Mouse (Mus musculus) hindbrain, embryonic 14.5 days (tissue): ENCODE results near the gene Larp4. TPM values are rescaled to one million over a fixed set of nuclear protein-coding genes. Genes with fewer than 3 reads are reported as not detected.
A peak's percentile ranks its signal among the peaks of the same experiment; 100 is the strongest.

ENCODE experiments used
- ATAC-seq: fragments of 200-750 bp; cut with Nextera tagmentation; 2 replicates; pipeline ENCODE4 v1.8.0; 2017; ENCODE audit warnings: moderate number of reproducible peaks, mild to moderate bottlenecking, moderate TSS enrichment, moderate library complexity; ENCODE audit not compliant: low FRiP score
- DNase-seq: peaks from one replicate; pipeline ENCODE4 v3.0.0-alpha.2; 2015; ENCODE audit warnings: low spot score
- H3K27ac ChIP-seq: fragments of 300-500 bp; sonication (generic); 2 replicates; pipeline ENCODE4 v1.5.1; 2014; ENCODE audit warnings: mild to moderate bottlenecking, moderate library complexity
- H3K27me3 ChIP-seq: fragments of 300-500 bp; sonication (generic); 2 replicates; pipeline ENCODE4 v1.6.1; 2014; ENCODE audit warnings: mild to moderate bottlenecking, low read length, mixed read lengths; ENCODE audit not compliant: control insufficient read depth, insufficient read depth
- H3K36me3 ChIP-seq: fragments of 300-500 bp; sonication (generic); replicated peaks from 2 replicates; pipeline ENCODE4 v1.6.1; 2014; ENCODE audit not compliant: control insufficient read depth, insufficient read depth
- H3K4me1 ChIP-seq: fragments of 300-500 bp; sonication (generic); replicated peaks from 2 replicates; pipeline ENCODE4 v1.6.1; 2014; ENCODE audit warnings: antibody characterized with exemption, low read length, mixed read lengths; ENCODE audit not compliant: control insufficient read depth, insufficient read depth
- H3K4me2 ChIP-seq: fragments of 300-500 bp; sonication (generic); replicated peaks from 2 replicates; pipeline ENCODE4 v1.6.1; 2014; ENCODE audit warnings: mild to moderate bottlenecking, moderate library complexity
- H3K4me3 ChIP-seq: fragments of 300-500 bp; sonication (generic); replicated peaks from 2 replicates; pipeline ENCODE4 v1.5.1; 2014; ENCODE audit warnings: mild to moderate bottlenecking, low read length
- H3K9ac ChIP-seq: fragments of 300-500 bp; sonication (generic); 2 replicates; pipeline ENCODE4 v1.6.1; 2014
- H3K9me3 ChIP-seq: fragments of 300-500 bp; sonication (generic); 2 replicates; pipeline ENCODE4 v1.6.1; 2016; ENCODE audit warnings: low read length; ENCODE audit not compliant: control insufficient read depth
- WGBS: fragments of 180-500 bp; shearing (Covaris S2); extraction: QIAGEN DNeasy Blood & Tissue Kit; methylation state at CpG from one replicate; pipeline ENCODE4 v1.1.7; 2014; 5-methylcytosine and 5-hydroxymethylcytosine counted together
- polyA plus RNA-seq: library from polyadenylated mRNA; unstranded; fragments of >200 nt; fragmentation: Nextera tagmentation; extraction: Ambion mirVana; gene quantifications from 2 replicates; pipeline ENCODE4 v1.2.1, GENCODE M21; 2014

The Larp4 gene
- polyA plus RNA-seq, 1 experiment from 2014 or later = 25.9 TPM

DNA sequence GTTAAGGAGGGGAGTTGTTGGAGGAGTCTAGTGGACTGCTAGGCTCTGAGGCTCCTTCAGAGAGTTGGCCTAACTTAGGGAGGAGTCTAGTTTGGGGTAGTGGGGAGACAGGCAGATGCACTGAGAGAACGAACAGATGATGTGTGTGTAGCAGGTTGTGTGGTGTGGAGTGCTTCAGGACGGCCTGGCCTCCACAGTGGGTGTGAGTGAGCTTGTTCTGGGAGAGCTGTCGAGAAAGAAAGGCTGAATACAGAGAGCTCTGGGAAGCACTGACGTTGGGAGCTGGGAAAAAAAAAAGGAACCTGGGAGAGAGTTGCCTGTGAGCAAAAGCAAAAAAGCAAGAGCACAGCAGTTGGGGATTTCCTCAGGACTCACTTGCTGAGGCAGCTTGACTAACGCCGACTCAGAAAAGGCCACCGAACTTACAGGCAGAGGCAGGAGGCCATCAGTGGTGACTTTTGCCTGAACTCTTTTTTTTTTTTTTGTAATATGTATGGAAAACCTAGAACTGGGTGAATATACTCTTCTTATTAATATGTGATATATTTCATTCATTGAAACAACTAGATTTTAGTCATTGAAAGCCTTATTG lies 79.7 kb downstream of the Larp4 start:
- Histone ChIP-seq H3K27ac (no peak overlapping the region), H3K4me3 (no peak overlapping the region), H3K4me2 (no peak overlapping the region), H3K4me1 (peaks cover 24% of the 10 kb centered on the region), H3K27me3 (no peaks in the 10 kb centered on the region), H3K36me3 (peaks cover 7% of the 10 kb centered on the region), H3K9ac (no peak overlapping the region), H3K9me3 (no peaks in the 10 kb centered on the region)
- 82% methylated on average over 7 of the region's 7 CpGs for WGBS
- DNase-seq (no peak), ATAC-seq (no peak)

DNA sequence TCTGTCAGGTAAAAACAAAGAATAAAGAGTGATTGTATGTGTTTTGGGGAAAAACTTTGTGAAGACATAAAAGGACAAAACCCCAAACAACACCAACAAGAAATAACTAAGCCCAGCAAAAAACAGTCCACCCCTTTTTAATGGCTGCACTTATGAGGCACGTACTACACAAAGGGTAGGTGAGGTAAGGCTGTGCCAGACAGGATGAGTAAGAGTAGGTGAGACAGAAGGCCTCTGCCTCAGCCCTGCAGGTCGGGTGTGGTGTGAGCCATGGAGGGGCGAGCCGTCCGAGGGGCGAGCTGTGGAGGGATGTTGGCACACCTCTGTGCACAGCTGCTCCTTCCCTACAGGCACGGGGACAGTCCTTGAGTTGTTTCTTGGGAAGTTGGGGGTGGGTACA lies 81.1 kb downstream of the Larp4 start:
- no peak for DNase-seq
- Histone ChIP-seq H3K27ac (no peak overlapping the region), H3K4me1 (peaks cover 12% of the 10 kb centered on the region), H3K27me3 (no peaks in the 10 kb centered on the region), H3K9me3 (no peaks in the 10 kb centered on the region), H3K4me2 (no peak overlapping the region), H3K36me3 (peaks cover 7% of the 10 kb centered on the region; the same call in 1 of the 2 replicates), H3K4me3 (no peak overlapping the region), H3K9ac (no peak overlapping the region)
- no peak for ATAC-seq
- 80% methylated on average over 7 of the region's 7 CpGs for WGBS

DNA sequence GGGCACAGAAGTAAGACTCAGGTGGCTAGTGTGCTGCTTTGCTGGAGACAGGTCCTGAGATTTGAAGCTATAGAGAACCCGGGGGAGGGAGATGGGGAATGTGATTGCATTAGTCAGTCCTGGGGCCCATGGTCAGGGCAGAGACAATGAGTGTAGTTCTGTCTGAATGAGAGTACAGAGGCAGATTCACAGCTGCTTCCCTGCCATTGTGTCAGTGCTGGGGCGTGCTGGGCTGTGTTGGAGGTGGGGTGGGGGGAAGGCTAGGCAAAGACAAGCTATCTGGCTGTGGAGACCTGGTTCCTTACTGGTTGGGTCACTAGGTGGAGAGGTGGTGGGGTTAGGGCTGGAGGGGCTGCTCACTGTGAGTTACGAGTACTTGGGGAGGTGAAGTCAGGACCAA lies 82.9 kb downstream of the Larp4 start:
- H3K9ac ChIP-seq = peak overlapping the region; percentile 34; the same call in 1 of the 2 replicates
- peaks cover 10% of the 10 kb centered on the region for H3K4me1 ChIP-seq
- H3K4me2 ChIP-seq = no peak overlapping the region
- H3K36me3 ChIP-seq = peaks cover 7% of the 10 kb centered on the region; the same call in 1 of the 2 replicates
- H3K4me3 ChIP-seq = no peak overlapping the region
- WGBS = 25% methylated on average over 3 of the region's 3 CpGs
- H3K27me3 ChIP-seq = no peaks in the 10 kb centered on the region
- no peak for DNase-seq
- ATAC-seq = no peak
- peak overlapping the region; percentile 53 for H3K27ac ChIP-seq
- no peaks in the 10 kb centered on the region for H3K9me3 ChIP-seq

DNA sequence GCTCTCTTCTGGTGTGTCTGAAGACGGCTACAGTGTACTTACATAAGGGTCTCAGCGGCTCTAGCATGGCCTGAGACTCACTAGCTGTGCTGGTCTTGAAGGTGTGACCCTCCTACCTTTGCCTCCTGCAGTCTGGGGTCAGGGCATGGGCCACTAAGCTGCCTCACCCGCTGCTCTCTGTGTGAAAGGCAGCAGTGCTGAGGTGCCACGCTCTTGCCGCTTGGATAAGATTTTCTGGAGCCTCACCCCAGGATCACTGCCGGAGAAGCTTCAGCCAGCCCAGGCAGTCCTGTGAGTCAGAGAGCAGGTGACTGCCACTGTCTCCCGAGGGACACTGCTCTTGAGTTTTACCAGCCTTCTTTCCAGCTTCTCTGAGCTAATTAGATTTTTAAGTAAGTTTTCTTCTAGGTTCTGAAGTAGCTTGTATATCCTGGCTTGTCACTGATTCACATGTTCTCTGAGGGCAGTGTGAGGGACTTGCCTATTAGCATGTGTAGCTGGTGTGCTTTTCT lies 86.6 kb downstream of the Larp4 start:
- H3K36me3 ChIP-seq = no peaks in the 10 kb centered on the region
- 90% methylated on average over 7 of the region's 7 CpGs for WGBS
- no peaks in the 10 kb centered on the region for H3K27me3 ChIP-seq
- no peaks in the 10 kb centered on the region for H3K9me3 ChIP-seq
- DNase-seq (no peak), ATAC-seq (no peak)
- H3K4me3 ChIP-seq = no peak overlapping the region
- H3K4me1 ChIP-seq = peaks cover 10% of the 10 kb centered on the region
- H3K27ac ChIP-seq = no peak overlapping the region
- H3K9ac ChIP-seq = no peak overlapping the region
- no peak overlapping the region for H3K4me2 ChIP-seq

DNA sequence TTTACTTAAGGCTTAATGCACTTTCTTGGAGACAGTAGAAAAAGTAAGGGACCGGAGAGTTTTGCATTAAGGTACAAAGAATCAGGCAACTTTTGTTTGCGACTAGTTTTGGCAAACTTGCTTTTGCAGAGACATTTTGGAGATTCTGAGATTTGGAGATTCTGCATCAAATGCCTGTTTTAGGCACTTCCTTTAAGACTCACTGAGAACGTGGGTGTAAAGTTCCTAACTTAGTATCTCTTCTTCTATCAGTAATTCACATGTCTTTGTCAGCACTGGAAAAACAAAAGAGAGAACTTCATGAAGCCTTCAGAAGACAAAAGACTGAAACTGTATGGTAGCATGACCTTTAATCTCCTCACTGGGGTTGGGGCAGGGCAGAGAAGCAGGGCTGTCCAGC lies 87.8 kb downstream of the Larp4 start:
- ATAC-seq = no peak
- 81% methylated on average over 3 of the region's 3 CpGs for WGBS

DNA sequence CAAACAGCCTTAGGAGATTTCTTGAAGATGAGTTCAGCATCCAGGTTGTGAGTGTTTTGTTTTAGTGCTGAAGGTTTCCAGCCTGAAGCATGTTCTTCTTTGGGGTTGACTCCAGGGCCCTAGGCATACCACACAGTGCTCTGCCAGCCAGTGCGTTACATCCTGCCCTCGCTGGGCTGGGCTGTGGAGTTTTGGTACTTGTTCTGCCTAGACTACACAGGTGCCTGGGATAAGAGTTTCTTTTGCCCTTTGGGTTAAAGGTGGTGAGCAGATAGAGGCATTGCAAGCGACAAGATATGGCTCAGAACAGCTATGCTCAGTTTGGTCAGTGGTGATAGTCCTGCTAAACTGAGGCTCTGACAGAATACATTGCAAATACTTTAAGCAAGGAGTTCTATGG lies 88.3 kb downstream of the Larp4 start:
- Histone ChIP-seq H3K4me1 (peaks cover 3% of the 10 kb centered on the region; the same call in 1 of the 2 replicates), H3K27ac (no peak overlapping the region), H3K4me3 (no peak overlapping the region), H3K9me3 (no peaks in the 10 kb centered on the region), H3K27me3 (no peaks in the 10 kb centered on the region), H3K9ac (no peak overlapping the region), H3K36me3 (no peaks in the 10 kb centered on the region), H3K4me2 (no peak overlapping the region)
- WGBS = 84% methylated on average over 3 of the region's 3 CpGs
- DNase-seq (no peak), ATAC-seq (no peak)

More for the DNA sequence above, 87.8 kb downstream of the Larp4 start:
- no peak overlapping the region for H3K4me2 ChIP-seq
- no peaks in the 10 kb centered on the region for H3K27me3 ChIP-seq
- DNase-seq = no peak
- no peak overlapping the region for H3K4me3 ChIP-seq
- H3K36me3 ChIP-seq = no peaks in the 10 kb centered on the region
- no peak overlapping the region for H3K27ac ChIP-seq
- no peak overlapping the region for H3K9ac ChIP-seq
- H3K9me3 ChIP-seq = no peaks in the 10 kb centered on the region
- peaks cover 7% of the 10 kb centered on the region for H3K4me1 ChIP-seq

DNA sequence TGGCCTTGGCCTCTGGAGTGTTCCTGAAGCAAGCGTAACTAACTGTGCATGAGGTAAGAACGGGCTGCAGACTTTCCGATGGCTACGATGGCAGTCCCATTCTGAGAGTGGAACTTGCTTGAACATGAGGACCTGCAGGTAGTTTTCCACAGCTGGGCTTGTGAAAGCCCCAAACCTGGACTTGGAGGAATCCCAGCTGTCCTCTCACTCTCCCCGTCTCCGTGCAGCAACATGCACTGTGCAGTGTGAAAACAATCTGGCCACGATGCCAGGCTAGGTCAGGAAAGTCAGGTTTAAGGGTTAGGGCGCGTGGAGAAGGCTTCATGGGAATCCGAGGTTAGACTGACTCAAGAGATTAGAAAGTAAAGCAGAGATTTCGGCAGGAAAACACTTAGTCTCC lies 89.0 kb downstream of the Larp4 start:
- Histone ChIP-seq H3K27me3 (no peaks in the 10 kb centered on the region), H3K36me3 (no peaks in the 10 kb centered on the region), H3K9me3 (no peaks in the 10 kb centered on the region), H3K27ac (no peak overlapping the region), H3K4me3 (no peak overlapping the region), H3K4me2 (no peak overlapping the region), H3K4me1 (no peaks in the 10 kb centered on the region; the same call in 1 of the 2 replicates), H3K9ac (no peak overlapping the region)
- no peak for DNase-seq
- WGBS = 85% methylated on average over 11 of the region's 11 CpGs
- ATAC-seq = no peak

DNA sequence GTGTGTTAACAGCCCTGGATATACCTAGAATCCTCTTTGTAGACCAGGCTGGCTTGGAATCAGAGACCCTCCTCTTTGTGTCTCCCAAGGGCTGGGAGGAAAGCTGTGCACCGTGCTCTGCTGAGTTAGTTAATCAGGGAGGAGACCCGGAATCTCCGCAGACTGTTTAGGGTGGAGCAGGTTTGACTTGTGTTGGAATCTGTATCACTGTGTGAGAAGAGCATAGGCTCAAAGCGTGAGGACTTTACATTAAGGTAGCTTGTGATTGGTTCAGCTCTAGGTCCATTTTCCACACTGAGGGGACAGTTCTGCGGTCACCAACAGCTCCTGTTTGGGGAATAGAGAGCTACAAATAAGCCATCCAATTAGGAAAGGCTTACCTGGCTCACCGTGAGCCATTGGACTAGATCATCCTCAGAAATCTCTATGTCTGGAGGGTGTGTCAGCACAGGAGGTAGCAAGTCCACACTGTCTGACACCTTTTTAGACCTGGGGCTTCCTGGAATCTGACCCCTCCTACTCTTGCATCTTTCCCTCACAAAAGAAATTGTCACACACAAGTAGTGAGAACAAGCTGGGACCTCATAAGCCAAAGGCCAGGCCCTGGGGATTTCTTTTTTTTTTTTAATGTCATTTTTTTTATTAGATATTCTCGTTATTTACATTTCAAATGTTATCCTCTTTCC lies 89.9 kb downstream of the Larp4 start:
- Histone ChIP-seq H3K9ac (no peak overlapping the region), H3K4me2 (no peak overlapping the region), H3K27me3 (no peaks in the 10 kb centered on the region), H3K9me3 (no peaks in the 10 kb centered on the region), H3K4me1 (no peaks in the 10 kb centered on the region; the same call in 1 of the 2 replicates), H3K27ac (no peak overlapping the region), H3K4me3 (no peak overlapping the region), H3K36me3 (no peaks in the 10 kb centered on the region)
- ATAC-seq = no peak
- WGBS = 81% methylated on average over 7 of the region's 7 CpGs
- no peak for DNase-seq

DNA sequence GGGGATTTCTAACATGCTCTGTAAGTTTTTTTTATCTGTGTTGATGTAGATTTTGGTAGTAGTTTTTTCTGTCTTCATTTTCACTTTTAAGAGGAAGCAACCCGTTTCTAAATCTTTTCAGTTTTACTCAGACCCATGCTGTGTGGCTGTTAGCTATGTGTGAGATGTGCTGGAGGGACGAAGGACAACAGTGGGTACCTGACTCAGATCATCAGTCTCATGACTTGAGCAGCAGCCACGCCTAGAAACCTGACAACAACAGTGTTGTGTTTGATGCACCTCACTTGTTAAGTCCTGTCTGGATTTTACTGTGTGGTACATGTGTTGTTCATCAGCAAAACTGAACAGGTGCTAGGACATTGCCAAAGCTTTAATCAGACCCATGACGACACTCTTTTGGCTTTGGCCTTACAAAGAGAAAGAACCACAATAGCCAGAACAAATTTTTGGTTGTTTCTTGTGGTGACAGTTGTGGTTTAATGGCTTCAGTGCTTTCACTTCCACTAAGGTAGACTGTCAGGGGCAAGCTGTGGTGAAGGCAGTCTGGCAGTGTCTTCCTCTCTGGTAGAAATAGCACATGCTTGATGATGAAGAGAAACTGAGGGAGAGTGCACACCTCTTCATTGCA lies 90.8 kb downstream of the Larp4 start:
- ATAC-seq = no peak
- no peak overlapping the region for H3K27ac ChIP-seq

More for the DNA sequence above, 90.8 kb downstream of the Larp4 start:
- 87% methylated on average over 4 of the region's 4 CpGs for WGBS
- Histone ChIP-seq H3K36me3 (no peaks in the 10 kb centered on the region), H3K4me2 (no peak overlapping the region), H3K4me3 (no peak overlapping the region), H3K4me1 (no peaks in the 10 kb centered on the region; the same call in 1 of the 2 replicates), H3K9me3 (no peaks in the 10 kb centered on the region), H3K27me3 (no peaks in the 10 kb centered on the region), H3K9ac (no peak overlapping the region)
- no peak for DNase-seq
